Mouse (Mus musculus) heart, adult 2 months (tissue): ENCODE results near the gene Nr1h4.

Experiments used
- EP300 ChIP-seq: fragments of 200-500 bp; IDR thresholded peaks from 2 replicates; pipeline ENCODE4 v1.6.1; 2011; ENCODE audit warnings: low read depth, low read length, control low read depth; ENCODE audit not compliant: insufficient read depth
- POLR2A ChIP-seq: fragments of 200-500 bp; IDR thresholded peaks from 2 replicates; pipeline ENCODE4 v1.6.1; 2011; ENCODE audit warnings: mild to moderate bottlenecking, low read depth, low read length, control low read depth; ENCODE audit not compliant: insufficient read depth

GRCm38 (mm10) chr10:89461856-89462507, 71.4 kb downstream of the Nr1h4 start:
- no peak for TF ChIP-seq POLR2A
- no peak for TF ChIP-seq EP300
